Mouse (Mus musculus) lung, embryonic 15.5 days (tissue): ENCODE results near the gene Rnf26. TPM values are rescaled to one million over a fixed set of nuclear protein-coding genes. Genes with fewer than 3 reads are reported as not detected.

ENCODE experiments used
- ATAC-seq: fragments of 200-750 bp; cut with Nextera tagmentation; 2 replicates; pipeline ENCODE4 v1.8.0; 2017; ENCODE audit warnings: moderate number of reproducible peaks, borderline replicate concordance; ENCODE audit not compliant: low FRiP score, low TSS enrichment; ENCODE audit errors: extremely low read depth
- H3K27ac ChIP-seq: fragments of 300-500 bp; sonication (generic); 2 replicates; pipeline ENCODE4 v1.5.1; 2015; ENCODE audit warnings: moderate library complexity, mild to moderate bottlenecking, inconsistent platforms
- H3K27me3 ChIP-seq: fragments of 300-500 bp; sonication (generic); 2 replicates; pipeline ENCODE4 v1.6.1; 2015; ENCODE audit warnings: inconsistent platforms
- H3K36me3 ChIP-seq: fragments of 300-500 bp; sonication (generic); 2 replicates; pipeline ENCODE4 v1.6.1; 2015; ENCODE audit warnings: inconsistent platforms
- H3K4me1 ChIP-seq: fragments of 300-500 bp; sonication (generic); 2 replicates; pipeline ENCODE4 v1.6.1; 2015; ENCODE audit warnings: inconsistent platforms
- H3K4me2 ChIP-seq: fragments of 300-500 bp; sonication (generic); 2 replicates; pipeline ENCODE4 v1.6.1; 2015; ENCODE audit warnings: inconsistent platforms, mild to moderate bottlenecking, moderate library complexity
- H3K4me3 ChIP-seq: fragments of 300-500 bp; sonication (generic); 2 replicates; pipeline ENCODE4 v1.5.1; 2015; ENCODE audit warnings: mild to moderate bottlenecking, inconsistent platforms
- H3K9ac ChIP-seq: fragments of 300-500 bp; sonication (generic); 2 replicates; pipeline ENCODE4 v1.6.1; 2015; ENCODE audit warnings: inconsistent platforms
- H3K9me3 ChIP-seq: fragments of 300-500 bp; sonication (generic); 2 replicates; pipeline ENCODE4 v1.6.1; 2016; ENCODE audit warnings: inconsistent platforms
- WGBS: fragments of 180-500 bp; shearing (Covaris S2); methylation state at CpG from one replicate; pipeline ENCODE4 v1.1.7; 2015; 5-methylcytosine and 5-hydroxymethylcytosine counted together
- polyA plus RNA-seq: library from polyadenylated mRNA; unstranded; fragments of >200 nt; fragmentation: Nextera tagmentation; extraction: Ambion mirVana; gene quantifications from 2 replicates; pipeline ENCODE4 v1.2.1, GENCODE M21; 2015

Rnf26 gene
- polyA plus RNA-seq, 1 experiment from 2014 or later: 71.4 TPM

DNA sequence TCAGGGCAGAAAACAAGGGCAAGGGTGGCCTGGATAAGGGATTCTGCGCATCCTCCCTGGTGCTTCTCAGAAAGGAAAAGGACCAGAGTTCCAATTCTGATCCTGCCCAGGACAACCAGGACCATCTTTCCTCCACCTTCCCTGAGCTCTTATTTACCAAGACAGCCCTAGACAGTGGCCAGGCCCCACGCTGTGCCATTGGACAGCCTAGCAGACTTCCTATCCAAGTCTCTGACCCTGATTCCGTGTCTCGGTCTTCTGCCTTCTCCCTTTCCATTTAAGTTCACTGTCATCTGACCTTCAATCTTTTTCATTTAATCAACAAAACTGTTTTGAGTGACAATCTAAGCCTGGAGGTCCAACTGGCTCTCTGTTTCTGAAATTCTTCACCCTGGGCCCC lies 6.7 kb downstream of the Rnf26 start:
- no peaks in the 10 kb centered on the region for H3K9me3 ChIP-seq
- peak overlapping the region; percentile 52; the same call in 1 of the 2 replicates for H3K4me2 ChIP-seq
- H3K9ac ChIP-seq: no peak overlapping the region
- H3K27me3 ChIP-seq: no peaks in the 10 kb centered on the region
- no peak for ATAC-seq
- no peak overlapping the region for H3K4me3 ChIP-seq
- peaks cover 50% of the 10 kb centered on the region for H3K4me1 ChIP-seq
- H3K27ac ChIP-seq: peak overlapping the region; percentile 81
- H3K36me3 ChIP-seq: peaks cover 16% of the 10 kb centered on the region
- whole genome bisulfite sequencing: 64% methylated on average over 4 of the region's 4 CpGs

DNA sequence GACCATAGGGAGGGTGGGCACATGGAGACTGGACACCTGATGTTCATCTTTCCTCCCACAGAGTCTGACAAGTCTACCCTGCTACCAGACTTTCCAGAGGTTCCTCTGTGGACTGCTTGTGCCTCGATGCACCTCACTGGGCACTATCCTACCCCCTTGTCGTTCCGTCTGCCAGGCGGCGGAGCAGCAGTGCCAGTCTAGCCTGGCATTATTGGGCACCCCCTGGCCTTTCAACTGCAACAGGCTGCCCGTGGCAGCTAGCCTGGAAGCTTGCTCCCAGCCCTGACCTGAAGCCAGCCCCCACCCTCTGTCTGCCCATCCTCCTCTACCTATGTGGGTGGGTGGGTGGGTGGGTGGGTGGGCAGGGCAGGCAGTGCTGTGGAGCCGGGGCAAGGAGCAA lies 7.1 kb downstream of the Rnf26 start:
- peaks cover 50% of the 10 kb centered on the region for H3K4me1 ChIP-seq
- peak overlapping the region; percentile 81; the same call in 1 of the 2 replicates for H3K27ac ChIP-seq
- WGBS: 89% methylated on average over 7 of the region's 7 CpGs
- ATAC-seq: no peak
- H3K9me3 ChIP-seq: no peaks in the 10 kb centered on the region
- H3K36me3 ChIP-seq: peaks cover 16% of the 10 kb centered on the region
- H3K4me3 ChIP-seq: no peak overlapping the region
- no peaks in the 10 kb centered on the region for H3K27me3 ChIP-seq
- H3K9ac ChIP-seq: no peak overlapping the region
- no peak overlapping the region for H3K4me2 ChIP-seq

DNA sequence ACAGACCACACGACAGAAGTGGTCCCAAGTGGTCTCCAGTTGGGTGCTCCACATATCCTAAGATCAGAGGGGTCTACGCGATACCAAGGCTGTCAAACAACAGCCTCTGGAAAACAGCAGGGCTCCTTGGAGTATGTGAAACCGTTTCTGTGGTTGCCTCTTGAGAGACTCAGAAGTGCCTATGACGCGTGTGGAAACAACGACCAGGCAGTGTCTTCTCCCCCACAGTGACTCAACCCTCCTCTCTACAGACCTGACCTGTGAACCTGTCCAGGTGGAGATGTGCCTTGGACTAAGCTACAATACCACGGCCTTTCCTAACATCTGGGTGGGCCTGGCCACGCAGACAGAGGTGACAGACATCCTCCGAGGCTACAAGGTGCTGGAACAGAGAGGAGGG lies 7.5 kb downstream of the Rnf26 start:
- H3K9ac ChIP-seq: no peak overlapping the region
- WGBS: 75% methylated on average over 10 of the region's 10 CpGs
- no peak overlapping the region for H3K4me3 ChIP-seq
- no peak overlapping the region for H3K4me2 ChIP-seq
- peaks cover 50% of the 10 kb centered on the region for H3K4me1 ChIP-seq
- no peak for ATAC-seq
- H3K27ac ChIP-seq: no peak overlapping the region
- no peaks in the 10 kb centered on the region for H3K9me3 ChIP-seq
- H3K27me3 ChIP-seq: no peaks in the 10 kb centered on the region
- peaks cover 16% of the 10 kb centered on the region for H3K36me3 ChIP-seq

DNA sequence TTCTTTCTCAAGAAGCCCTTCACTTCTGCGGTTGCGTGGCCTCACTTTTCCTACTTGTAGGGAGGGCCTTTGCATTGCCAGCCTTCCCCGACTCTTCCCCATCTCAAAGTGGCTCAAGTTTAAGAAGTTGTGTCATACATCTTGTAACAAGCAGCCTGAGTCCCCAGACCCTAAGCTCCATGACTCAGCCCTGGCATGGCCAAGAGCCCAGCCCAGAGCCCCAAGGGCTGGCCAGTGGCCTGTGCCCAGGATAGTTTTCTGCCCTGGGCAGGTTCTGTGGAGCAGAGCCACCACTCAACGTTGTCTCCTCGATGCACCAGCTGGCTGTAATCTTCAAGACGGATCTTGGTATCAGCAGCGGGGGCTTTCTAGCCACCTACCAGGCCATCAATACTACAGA lies 8.4 kb downstream of the Rnf26 start:
- WGBS: 93% methylated on average over 7 of the region's 7 CpGs
- H3K4me1 ChIP-seq: peaks cover 42% of the 10 kb centered on the region
- no peaks in the 10 kb centered on the region for H3K27me3 ChIP-seq
- no peak for ATAC-seq
- no peak overlapping the region for H3K9ac ChIP-seq
- H3K4me3 ChIP-seq: no peak overlapping the region
- H3K9me3 ChIP-seq: no peaks in the 10 kb centered on the region
- no peak overlapping the region for H3K27ac ChIP-seq
- H3K36me3 ChIP-seq: peaks cover 16% of the 10 kb centered on the region
- no peak overlapping the region for H3K4me2 ChIP-seq

DNA sequence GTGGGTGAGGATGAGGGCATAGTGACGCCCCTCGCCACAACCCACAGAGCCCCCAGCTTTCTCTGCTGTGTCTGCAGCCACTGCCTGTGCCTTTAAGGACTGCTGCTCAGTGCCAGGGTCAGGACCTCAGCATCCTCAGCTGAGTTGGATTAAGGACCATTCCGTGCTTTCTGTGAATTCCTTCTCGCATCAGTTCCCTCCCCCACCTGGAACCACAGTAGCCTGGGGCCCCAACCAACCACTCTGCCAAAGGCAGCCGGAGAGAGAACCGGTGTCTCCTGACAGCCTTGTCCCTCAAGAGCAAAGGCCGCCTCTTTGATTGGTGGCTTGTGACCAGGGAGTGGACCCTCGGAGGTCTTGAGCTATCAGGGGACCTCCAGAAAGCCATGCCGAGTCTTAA lies 11.8 kb downstream of the Rnf26 start, which contains the start of gene Mfrp:
Gene Mfrp, plus strand, starts transcription at position 240 of the 400 bp plus-strand sequence.
- Histone ChIP-seq H3K27me3 (no peaks in the 10 kb centered on the region), H3K4me1 (peaks cover 8% of the 10 kb centered on the region), H3K4me3 (no peak within 1 kb of the TSS), H3K36me3 (peaks cover 11% of the 10 kb centered on the region), H3K27ac (no peak within 1 kb of the TSS), H3K9me3 (no peaks in the 10 kb centered on the region), H3K4me2 (no peak within 1 kb of the TSS), H3K9ac (no peak within 1 kb of the TSS)
- ATAC-seq: no peak
- WGBS: 61% methylated on average over 9 of the region's 9 CpGs

- Histone ChIP-seq H3K4me2 (no peak overlapping the region), H3K36me3 (no peaks in the 10 kb centered on the region), H3K4me3 (no peak overlapping the region), H3K9me3 (no peaks in the 10 kb centered on the region), H3K27me3 (no peaks in the 10 kb centered on the region), H3K9ac (no peak overlapping the region), H3K27ac (no peak overlapping the region), H3K4me1 (peaks cover 3% of the 10 kb centered on the region; the same call in 1 of the 2 replicates)
- ATAC-seq: no peak
- WGBS: 44% methylated on average over 9 of the region's 9 CpGs
Observed at GRCm38 (mm10) chr9:44096536-44096935, 16.8 kb downstream of the Rnf26 start.

GRCm38 (mm10) chr9:44095781-44096180 lies 17.5 kb downstream of the Rnf26 start:
- Histone ChIP-seq H3K4me1 (peaks cover 3% of the 10 kb centered on the region; the same call in 1 of the 2 replicates), H3K36me3 (no peaks in the 10 kb centered on the region), H3K4me2 (no peak overlapping the region), H3K9ac (no peak overlapping the region), H3K27ac (no peak overlapping the region), H3K4me3 (no peak overlapping the region), H3K9me3 (no peaks in the 10 kb centered on the region), H3K27me3 (no peaks in the 10 kb centered on the region)
- no peak for ATAC-seq
- WGBS: 82% methylated on average over 9 of the region's 9 CpGs

- no peak overlapping the region for H3K4me3 ChIP-seq
- no peak overlapping the region for H3K27ac ChIP-seq
- 82% methylated on average over 3 of the region's 3 CpGs for WGBS
- H3K4me2 ChIP-seq: no peak overlapping the region
- H3K4me1 ChIP-seq: peaks cover 3% of the 10 kb centered on the region; the same call in 1 of the 2 replicates
- no peak overlapping the region for H3K9ac ChIP-seq
- no peak for ATAC-seq
- H3K36me3 ChIP-seq: no peaks in the 10 kb centered on the region
- no peaks in the 10 kb centered on the region for H3K27me3 ChIP-seq
- no peaks in the 10 kb centered on the region for H3K9me3 ChIP-seq
Observed at GRCm38 (mm10) chr9:44094737-44095136, 18.6 kb downstream of the Rnf26 start.

DNA sequence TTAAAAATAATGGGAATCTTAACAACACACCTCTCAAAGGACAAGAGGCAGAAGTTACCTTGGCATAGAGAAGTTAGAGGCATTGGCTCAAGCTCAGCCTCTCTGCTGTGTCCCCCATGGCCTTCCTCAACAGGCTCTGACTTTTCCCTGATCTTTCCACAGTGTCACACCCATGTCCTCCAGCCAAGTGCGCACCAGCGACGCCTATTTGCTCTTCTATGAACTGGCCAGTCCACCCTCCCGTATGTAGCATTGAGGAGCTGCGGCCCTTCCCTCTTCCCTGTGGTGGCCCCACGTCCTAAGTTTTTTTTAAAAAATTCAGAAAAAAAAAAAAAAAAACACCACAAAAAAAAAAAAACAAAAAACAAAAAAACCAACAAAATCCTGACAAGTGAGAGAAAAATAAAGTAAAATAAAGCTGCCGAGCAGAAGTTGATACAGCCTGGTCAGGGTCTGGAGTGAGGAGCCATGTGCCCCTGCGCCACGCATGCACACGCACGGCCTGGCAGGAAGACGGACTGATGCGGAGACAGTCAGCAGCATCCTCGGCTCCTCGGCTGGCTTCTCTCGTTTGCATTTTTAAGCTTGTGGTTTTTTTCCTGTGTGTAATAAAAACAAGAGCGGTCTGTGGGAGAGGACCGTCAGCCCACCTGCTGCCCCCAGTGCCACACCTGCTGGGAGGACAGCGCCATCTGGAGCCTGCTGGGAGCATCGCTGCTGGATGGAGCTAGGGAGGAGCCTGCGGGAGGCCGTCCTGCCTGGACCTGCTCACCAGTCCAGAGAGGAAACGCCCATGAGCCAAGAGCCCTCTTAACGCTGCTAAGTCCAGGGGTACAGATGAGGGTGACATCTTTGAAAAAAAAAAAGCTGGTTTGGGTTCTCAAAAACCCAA lies 19.5 kb downstream of the Rnf26 start:
- H3K27ac ChIP-seq: no peak overlapping the region
- H3K9me3 ChIP-seq: no peaks in the 10 kb centered on the region
- H3K4me1 ChIP-seq: peaks cover 9% of the 10 kb centered on the region
- no peak overlapping the region for H3K9ac ChIP-seq
- H3K4me2 ChIP-seq: no peak overlapping the region
- WGBS: 36% methylated on average over 24 of the region's 24 CpGs
- no peaks in the 10 kb centered on the region for H3K36me3 ChIP-seq
- ATAC-seq: peak; percentile 49; the same call in 1 of the 2 replicates
- no peak overlapping the region for H3K4me3 ChIP-seq
- no peaks in the 10 kb centered on the region for H3K27me3 ChIP-seq

DNA sequence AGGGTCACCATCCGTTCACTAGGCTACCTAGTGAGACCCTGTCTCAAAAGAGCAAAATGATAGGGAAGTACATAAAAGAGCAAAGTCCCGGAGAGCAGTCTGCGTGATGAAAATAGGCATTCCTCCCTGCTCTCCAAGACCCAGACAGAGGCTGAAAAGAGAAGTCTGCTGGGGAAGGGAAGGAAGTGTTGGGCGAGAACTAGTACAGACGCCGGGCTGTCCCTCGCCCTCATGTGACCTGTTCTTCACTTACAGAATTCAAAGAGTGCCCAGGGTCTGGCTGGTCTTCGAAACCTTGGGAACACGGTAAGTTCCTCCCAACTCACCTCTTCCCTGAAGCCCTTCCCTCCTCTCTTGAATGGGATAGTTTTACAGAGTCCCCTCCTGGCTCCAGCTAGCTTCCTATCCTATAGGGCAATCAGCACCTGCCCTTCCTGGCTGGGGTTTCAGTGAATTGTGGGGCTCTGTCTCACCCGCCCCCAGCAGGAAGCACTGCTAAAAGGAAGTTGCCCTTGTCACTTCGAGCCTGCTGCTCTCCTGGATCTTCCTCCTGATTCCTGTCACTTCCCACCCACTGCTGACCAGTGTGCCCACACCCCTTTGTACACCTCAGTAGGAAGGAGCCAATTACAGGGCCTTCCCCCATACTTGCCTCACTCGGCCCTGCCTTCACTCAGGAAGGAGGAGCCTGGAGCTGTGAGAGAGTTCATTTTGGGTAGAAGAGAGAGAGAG lies 24.3 kb downstream of the Rnf26 start:
- ATAC-seq: no peak
- Histone ChIP-seq H3K4me2 (no peak overlapping the region), H3K36me3 (no peaks in the 10 kb centered on the region), H3K4me1 (peaks cover 43% of the 10 kb centered on the region), H3K9me3 (no peaks in the 10 kb centered on the region), H3K9ac (no peak overlapping the region), H3K27ac (no peak overlapping the region), H3K27me3 (peaks cover 19% of the 10 kb centered on the region), H3K4me3 (no peak overlapping the region)
- 47% methylated on average over 12 of the region's 12 CpGs for WGBS

DNA sequence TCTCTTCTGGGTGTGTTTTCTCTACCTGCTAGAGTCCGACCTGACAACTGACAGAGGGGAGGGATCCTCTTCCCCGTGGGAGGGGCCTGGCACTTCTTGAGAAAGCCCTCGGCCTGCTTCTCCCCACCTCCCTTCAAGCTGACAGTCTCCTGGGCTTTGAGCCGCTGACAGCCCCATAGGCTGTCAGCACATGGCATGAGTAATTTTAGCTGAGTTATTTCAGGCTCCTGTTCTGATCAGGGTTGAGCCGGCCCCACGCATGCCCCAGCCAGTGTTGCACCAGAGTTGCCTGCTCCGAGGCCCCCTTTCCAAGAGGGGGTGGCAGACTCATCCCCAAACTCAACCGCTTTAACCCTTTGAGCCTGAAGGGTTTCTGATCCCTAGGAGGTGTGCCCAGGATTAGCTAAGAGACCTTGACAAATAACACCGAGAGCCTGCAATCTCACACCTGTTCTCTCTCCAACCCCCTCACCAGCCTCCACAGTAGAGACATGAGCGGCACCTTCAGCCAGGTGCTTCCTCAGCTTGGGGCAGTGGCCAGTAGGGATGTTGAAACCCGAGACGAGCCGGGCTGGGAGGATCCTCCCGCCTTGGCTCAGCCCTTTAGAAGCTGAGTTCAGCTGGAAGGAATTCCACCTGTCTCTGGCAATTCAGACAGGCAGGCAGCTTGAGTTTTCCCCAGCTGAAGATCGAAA lies 25.4 kb downstream of the Rnf26 start:
- Histone ChIP-seq H3K9me3 (no peaks in the 10 kb centered on the region), H3K9ac (no peak overlapping the region; the same call in 1 of the 2 replicates), H3K27me3 (peaks cover 30% of the 10 kb centered on the region), H3K4me2 (peak overlapping the region; percentile 5; the same call in 1 of the 2 replicates), H3K27ac (no peak overlapping the region), H3K4me1 (peaks cover 49% of the 10 kb centered on the region), H3K4me3 (no peak overlapping the region), H3K36me3 (no peaks in the 10 kb centered on the region)
- WGBS: 6% methylated on average over 15 of the region's 15 CpGs
- no peak for ATAC-seq
